Mouse (Mus musculus): Measurements from ENCODE around the gene Lpin1.
A peak's percentile ranks its signal among the peaks of the same experiment; 100 is the strongest.

Gene Lpin1

GRCm38 (mm10) chr12:16610936-16611335, at the start of gene Lpin1:
Gene Lpin1 (minus strand): TSS chr12:16610966.
- DNase-seq: no peak

- DNase-seq: no peak
Observed at GRCm38 (mm10) chr12:16656906-16657875, 46.4 kb upstream of the Lpin1 start.

- DNase-seq: no peak
Observed at GRCm38 (mm10) chr12:16655604-16656003, 44.8 kb upstream of the Lpin1 start.

GRCm38 (mm10) chr12:16653332-16654093, 42.7 kb upstream of the Lpin1 start, which contains the start of gene Ntsr2:
Gene Ntsr2 (plus strand): TSS chr12:16653382.
- DNase-seq: peak; percentile 25

GRCm38 (mm10) chr12:16649819-16650218, 39.1 kb upstream of the Lpin1 start:
- no peak for DNase-seq

- no peak for DNase-seq
Observed at GRCm38 (mm10) chr12:16648273-16648672, 37.5 kb upstream of the Lpin1 start.

GRCm38 (mm10) chr12:16646780-16647409, 36.1 kb upstream of the Lpin1 start:
- DNase-seq: no peak

GRCm38 (mm10) chr12:16644698-16645097, 33.9 kb upstream of the Lpin1 start:
- DNase-seq: no peak

- DNase-seq: no peak
Observed at GRCm38 (mm10) chr12:16643508-16644345, 33.0 kb upstream of the Lpin1 start.

GRCm38 (mm10) chr12:16642000-16642399, 31.2 kb upstream of the Lpin1 start:
- DNase-seq: no peak

GRCm38 (mm10) chr12:16640075-16640474, 29.3 kb upstream of the Lpin1 start:
- DNase-seq: no peak

- no peak for DNase-seq
Observed at GRCm38 (mm10) chr12:16639078-16639771, 28.5 kb upstream of the Lpin1 start.

- no peak for DNase-seq
Observed at GRCm38 (mm10) chr12:16635816-16636215, 25.1 kb upstream of the Lpin1 start.

GRCm38 (mm10) chr12:16634075-16634813, 23.5 kb upstream of the Lpin1 start:
- no peak for DNase-seq

- no peak for DNase-seq
Observed at GRCm38 (mm10) chr12:16633235-16633634, 22.5 kb upstream of the Lpin1 start.

GRCm38 (mm10) chr12:16631423-16631822, 20.7 kb upstream of the Lpin1 start:
- DNase-seq: no peak

GRCm38 (mm10) chr12:16630866-16631185, 20.1 kb upstream of the Lpin1 start:
- DNase-seq: no peak

- no peak for DNase-seq
Observed at GRCm38 (mm10) chr12:16630152-16630865, 19.5 kb upstream of the Lpin1 start.

- no peak for DNase-seq
Observed at GRCm38 (mm10) chr12:16620230-16620629, 9.5 kb upstream of the Lpin1 start.

- DNase-seq: no peak
Observed at GRCm38 (mm10) chr12:16619453-16619852, 8.7 kb upstream of the Lpin1 start.

All from cerebellum, adult 11-12 months (tissue).